Mouse (Mus musculus): ENCODE measurements at regions not wholly inside any gene's neighbourhood (a gene's known extent, or its start where the extent isn't known, plus 50 kb on each side); places are given as distances from the start of the nearest gene placed in this dataset.

GRCm38 (mm10) chr17:84004237-84004636, 156.5 kb upstream of the Haao start:
- TF ChIP-seq CTCF (IDR thresholded peaks at IDR 0.05; ENCODE audit: control insufficient read depth, insufficient read depth, low read length), result no peak
- TF ChIP-seq POLR2A (IDR thresholded peaks at IDR 0.05; ENCODE audit: borderline replicate concordance, control insufficient read depth, low read depth, low read length), result no peak
